Mouse (Mus musculus) embryonic facial prominence, embryonic 11.5 days (tissue): ENCODE results near the gene AB124611. TPM values are rescaled to one million over a fixed set of nuclear protein-coding genes. Genes with fewer than 3 reads are reported as not detected.
A peak's percentile ranks its signal among the peaks of the same experiment; 100 is the strongest.

Experiments used
- ATAC-seq: fragments of 200-750 bp; cut with Nextera tagmentation; replicated peaks from 2 replicates; pipeline ENCODE4 v1.8.0; 2017; ENCODE audit warnings: low read depth; ENCODE audit not compliant: insufficient number of reproducible peaks, low FRiP score, low TSS enrichment
- DNase-seq: peaks from one replicate; pipeline ENCODE4 v3.0.0-alpha.2; 2015; ENCODE audit warnings: low spot score
- H3K27ac ChIP-seq: fragments of 300-500 bp; sonication (generic); replicated peaks from 2 replicates; pipeline ENCODE4 v1.5.1; 2014; ENCODE audit warnings: mild to moderate bottlenecking, low read depth, low read length, control low read depth
- H3K27me3 ChIP-seq: fragments of 300-500 bp; sonication (generic); 2 replicates; pipeline ENCODE4 v1.6.1; 2014; ENCODE audit warnings: mild to moderate bottlenecking, low read length, moderate library complexity, mixed read lengths; ENCODE audit not compliant: control insufficient read depth, insufficient read depth
- H3K36me3 ChIP-seq: fragments of 300-500 bp; sonication (generic); replicated peaks from 2 replicates; pipeline ENCODE4 v1.6.1; 2014; ENCODE audit warnings: low read depth, mild to moderate bottlenecking, low read length, moderate library complexity, mixed read lengths; ENCODE audit not compliant: control insufficient read depth, insufficient read depth
- H3K4me1 ChIP-seq: fragments of 300-500 bp; sonication (generic); 2 replicates; pipeline ENCODE4 v1.6.1; 2014; ENCODE audit warnings: low read length, mixed read lengths; ENCODE audit not compliant: control insufficient read depth, insufficient read depth
- H3K4me2 ChIP-seq: fragments of 300-500 bp; sonication (generic); 2 replicates; pipeline ENCODE4 v1.6.1; 2014; ENCODE audit warnings: low read depth, mild to moderate bottlenecking, control low read depth, low read length, moderate library complexity
- H3K4me3 ChIP-seq: fragments of 300-500 bp; sonication (generic); 2 replicates; pipeline ENCODE4 v1.5.1; 2014; ENCODE audit warnings: low read depth, low read length, control low read depth
- H3K9ac ChIP-seq: fragments of 300-500 bp; sonication (generic); replicated peaks from 2 replicates; pipeline ENCODE4 v1.6.1; 2014; ENCODE audit warnings: mild to moderate bottlenecking, control low read depth, low read length
- H3K9me3 ChIP-seq: fragments of 300-500 bp; sonication (generic); replicated peaks from 2 replicates; pipeline ENCODE4 v1.6.1; 2016; ENCODE audit warnings: mild to moderate bottlenecking, low read length, inconsistent platforms, mixed read lengths; ENCODE audit not compliant: control insufficient read depth
- WGBS: fragments of 180-500 bp; shearing (Covaris S2); extraction: QIAGEN DNeasy Blood & Tissue Kit; methylation state at CpG from one replicate; pipeline ENCODE4 v1.1.7; 2014; 5-methylcytosine and 5-hydroxymethylcytosine counted together
- polyA plus RNA-seq: library from polyadenylated mRNA; unstranded; fragments of >200 nt; fragmentation: Nextera tagmentation; extraction: Ambion mirVana; gene quantifications from 2 replicates; pipeline ENCODE4 v1.2.1, GENCODE M21; 2014

Gene AB124611
- polyA plus RNA-seq, 1 experiment from 2014 or later = 1.00 TPM

GRCm38 (mm10) chr9:21497050-21497542 lies 28.9 kb upstream of the AB124611 start:
- Histone ChIP-seq H3K4me2 (peak overlapping the region; percentile 23; the same call in 1 of the 2 replicates), H3K4me1 (no peaks in the 10 kb centered on the region), H3K27ac (peak overlapping the region; percentile 94), H3K4me3 (peak overlapping the region; percentile 3; the same call in 1 of the 2 replicates), H3K36me3 (no peaks in the 10 kb centered on the region; the same call in none of the 2 replicates), H3K9me3 (no peaks in the 10 kb centered on the region), H3K9ac (peak overlapping the region; percentile 35), H3K27me3 (no peaks in the 10 kb centered on the region)
- DNase-seq (no peak), ATAC-seq (peak; percentile 75)
- 41% methylated on average over 16 of the region's 16 CpGs for WGBS

- Histone ChIP-seq H3K36me3 (no peaks in the 10 kb centered on the region; the same call in none of the 2 replicates), H3K4me1 (no peaks in the 10 kb centered on the region), H3K4me2 (no peak overlapping the region), H3K27me3 (no peaks in the 10 kb centered on the region), H3K9ac (no peak overlapping the region), H3K4me3 (no peak overlapping the region), H3K9me3 (no peaks in the 10 kb centered on the region), H3K27ac (peak overlapping the region; percentile 94)
- ATAC-seq (no peak), DNase-seq (no peak)
- WGBS = 89% methylated on average over 2 of the region's 2 CpGs
Observed at GRCm38 (mm10) chr9:21497664-21498063, 28.3 kb upstream of the AB124611 start.

- H3K4me3 ChIP-seq = no peak overlapping the region
- H3K9ac ChIP-seq = no peak overlapping the region
- no peaks in the 10 kb centered on the region for H3K4me1 ChIP-seq
- H3K36me3 ChIP-seq = no peaks in the 10 kb centered on the region; the same call in none of the 2 replicates
- DNase-seq (no peak), ATAC-seq (no peak)
- WGBS = 95% methylated on average over 12 of the region's 12 CpGs
- no peaks in the 10 kb centered on the region for H3K9me3 ChIP-seq
- no peaks in the 10 kb centered on the region for H3K27me3 ChIP-seq
- no peak overlapping the region for H3K27ac ChIP-seq
- no peak overlapping the region for H3K4me2 ChIP-seq
Observed at GRCm38 (mm10) chr9:21498284-21498902, 27.6 kb upstream of the AB124611 start.

GRCm38 (mm10) chr9:21503352-21503751 lies 22.6 kb upstream of the AB124611 start:
- DNase-seq (no peak), ATAC-seq (no peak)
- Histone ChIP-seq H3K27ac (no peak overlapping the region), H3K36me3 (peaks cover 9% of the 10 kb centered on the region), H3K9ac (no peak overlapping the region), H3K4me1 (no peaks in the 10 kb centered on the region), H3K4me2 (no peak overlapping the region), H3K9me3 (no peaks in the 10 kb centered on the region), H3K4me3 (no peak overlapping the region), H3K27me3 (no peaks in the 10 kb centered on the region)
- 95% methylated on average over 8 of the region's 8 CpGs for WGBS

GRCm38 (mm10) chr9:21505767-21506166 lies 20.2 kb upstream of the AB124611 start:
- peaks cover 4% of the 10 kb centered on the region; the same call in 1 of the 2 replicates for H3K4me1 ChIP-seq
- H3K27me3 ChIP-seq = no peaks in the 10 kb centered on the region
- no peak overlapping the region; the same call in 1 of the 2 replicates for H3K9ac ChIP-seq
- no peak overlapping the region for H3K4me3 ChIP-seq
- peaks cover 9% of the 10 kb centered on the region for H3K36me3 ChIP-seq
- DNase-seq = no peak
- no peak overlapping the region for H3K27ac ChIP-seq
- no peak overlapping the region for H3K4me2 ChIP-seq
- ATAC-seq = no peak
- H3K9me3 ChIP-seq = no peaks in the 10 kb centered on the region

GRCm38 (mm10) chr9:21507753-21508430 lies 18.1 kb upstream of the AB124611 start:
- H3K4me2 ChIP-seq = no peak overlapping the region
- WGBS = 95% methylated on average over 15 of the region's 15 CpGs
- peaks cover 4% of the 10 kb centered on the region; the same call in 1 of the 2 replicates for H3K4me1 ChIP-seq
- H3K27ac ChIP-seq = no peak overlapping the region
- no peaks in the 10 kb centered on the region for H3K9me3 ChIP-seq
- H3K36me3 ChIP-seq = peaks cover 9% of the 10 kb centered on the region
- no peak for ATAC-seq
- H3K27me3 ChIP-seq = no peaks in the 10 kb centered on the region
- no peak for DNase-seq
- no peak overlapping the region for H3K9ac ChIP-seq
- H3K4me3 ChIP-seq = no peak overlapping the region

DNA sequence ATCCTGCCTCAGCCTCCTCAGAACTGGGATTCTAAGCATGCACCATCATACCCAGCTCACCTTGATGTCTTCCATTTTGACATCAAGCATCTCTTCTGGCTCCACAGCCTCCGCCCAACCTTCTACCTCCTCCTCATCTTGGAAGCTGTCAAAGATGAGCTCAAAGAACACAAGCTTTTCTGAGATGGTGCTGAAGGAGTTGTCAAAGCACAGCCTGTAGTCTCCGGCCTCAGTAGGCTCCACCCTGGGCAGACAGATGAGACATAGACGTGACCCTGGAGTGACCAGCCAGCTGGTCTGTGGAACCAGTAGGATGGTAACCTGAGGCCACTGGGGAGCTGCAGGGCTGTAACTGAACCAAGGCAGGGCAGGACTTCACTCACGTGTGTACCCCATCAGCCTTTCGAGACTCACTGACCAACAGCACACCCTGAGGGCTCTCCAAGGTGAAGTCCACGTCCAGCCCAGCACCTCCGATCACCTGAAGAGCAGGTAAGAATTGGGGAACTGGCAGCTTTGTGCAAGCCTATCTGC lies 17.0 kb upstream of the AB124611 start:
- Histone ChIP-seq H3K27me3 (no peaks in the 10 kb centered on the region), H3K4me1 (peaks cover 4% of the 10 kb centered on the region; the same call in 1 of the 2 replicates), H3K27ac (no peak overlapping the region), H3K9me3 (no peaks in the 10 kb centered on the region), H3K36me3 (peaks cover 9% of the 10 kb centered on the region), H3K4me3 (peak overlapping the region; percentile 71), H3K4me2 (peak overlapping the region; percentile 56), H3K9ac (no peak overlapping the region)
- ATAC-seq (no peak), DNase-seq (no peak)
- 63% methylated on average over 7 of the region's 7 CpGs for WGBS
